Mouse (Mus musculus): Measurements from ENCODE around the gene Mrpl12. TPM values are rescaled to one million over a fixed set of nuclear protein-coding genes. Genes with fewer than 3 reads are reported as not detected.

Mrpl12 gene
- polyA plus RNA-seq, 2 experiments, result 78.4 to 127 TPM

DNA sequence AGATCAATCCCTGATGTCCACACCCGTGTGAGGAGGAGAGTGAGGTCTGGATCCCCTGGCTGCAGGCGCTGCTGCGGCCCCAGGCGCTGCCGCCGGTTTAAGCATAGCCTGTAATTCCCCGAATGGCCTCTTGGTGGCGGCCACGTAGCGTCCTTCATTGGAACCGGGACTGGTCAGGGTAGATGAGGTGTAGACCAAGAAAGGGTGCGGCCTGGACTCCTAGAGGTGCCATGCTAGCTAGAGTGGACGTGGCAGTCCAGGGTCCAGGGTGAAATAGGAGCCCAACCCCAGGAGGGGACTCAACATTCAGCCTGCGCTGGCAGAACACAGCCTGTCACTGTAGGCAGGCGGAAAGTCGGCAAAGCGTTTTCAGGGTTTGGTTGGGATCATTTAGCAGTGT is 31.2 kb downstream of the Mrpl12 start:
- TF ChIP-seq EP300 (IDR thresholded peaks at IDR 0.05; ENCODE audit: low read depth) (no peak), CTCF (IDR thresholded peaks at IDR 0.05; ENCODE audit: low read depth) (peak; percentile 99)
- no peaks in the 10 kb centered on the region for H3K27me3 ChIP-seq (ENCODE audit: control insufficient read depth, insufficient read depth, low read length)
- no peaks in the 10 kb centered on the region for H3K36me3 ChIP-seq (replicated peaks; ENCODE audit: control insufficient read depth, insufficient read depth, low read depth)
- peaks cover 8 to 24% of the 10 kb centered on the region in 2 experiments for H3K4me1 ChIP-seq (replicated peaks; ENCODE audit: control insufficient read depth in 2 of 2, insufficient read depth in 2 of 2, low read length in 1 of 2)
- ATAC-seq (ENCODE audit: insufficient read depth) (peak; percentile 34), DNase-seq (ENCODE audit: low read depth in 3 of 3, low spot score in 3 of 3) (peak; percentile 56 to 61 (median 59))
- H3K4me3 ChIP-seq (ENCODE audit: insufficient read depth in 1 of 2, low read depth in 2 of 2, low read length in 2 of 2), result no peak overlapping the region
- 22% methylated on average over 17 of the region's 17 CpGs for WGBS (ENCODE audit: insufficient replicate concordance)
- H3K9ac ChIP-seq (replicated peaks), result no peak overlapping the region
- no peak overlapping the region for H3K27ac ChIP-seq
- no peaks in the 10 kb centered on the region for H3K9me3 ChIP-seq (ENCODE audit: control insufficient read depth, low read length)
- no peak overlapping the region for H3K4me2 ChIP-seq (ENCODE audit: low read depth)

DNA sequence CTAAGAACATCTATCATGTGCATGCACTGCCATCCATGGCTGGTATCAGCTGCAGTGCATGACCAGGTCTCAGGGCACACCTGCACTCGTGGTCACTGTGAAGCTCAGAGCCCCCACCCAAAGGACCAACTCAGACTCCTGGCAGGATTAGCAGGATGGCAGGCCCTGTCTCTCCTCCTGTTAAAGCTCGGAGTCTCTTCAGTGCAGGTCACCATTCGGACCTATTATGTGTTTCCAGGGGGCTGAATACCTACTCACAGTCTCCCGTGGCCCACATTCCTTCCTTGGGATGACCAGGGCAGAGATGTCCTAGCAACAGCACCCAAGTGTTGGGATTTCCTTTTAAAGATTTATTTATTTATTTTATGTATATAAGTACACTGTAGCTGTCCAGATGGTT is 32.7 kb downstream of the Mrpl12 start:
- Histone ChIP-seq H3K9me3 (ENCODE audit: control insufficient read depth, low read length) (no peaks in the 10 kb centered on the region), H3K27ac (no peak overlapping the region), H3K4me3 (ENCODE audit: insufficient read depth in 1 of 2, low read depth in 2 of 2, low read length in 2 of 2) (no peak overlapping the region), H3K27me3 (ENCODE audit: control insufficient read depth, insufficient read depth, low read length) (no peaks in the 10 kb centered on the region), H3K36me3 (replicated peaks; ENCODE audit: control insufficient read depth, insufficient read depth, low read depth) (no peaks in the 10 kb centered on the region), H3K4me1 (replicated peaks; ENCODE audit: control insufficient read depth in 2 of 2, insufficient read depth in 2 of 2, low read length in 1 of 2) (peaks cover 12 to 28% of the 10 kb centered on the region in 2 experiments), H3K4me2 (ENCODE audit: low read depth) (no peak overlapping the region), H3K9ac (replicated peaks) (no peak overlapping the region)
- DNase-seq (ENCODE audit: low read depth in 3 of 3, low spot score in 3 of 3), result no peak
- TF ChIP-seq EP300 (IDR thresholded peaks at IDR 0.05; ENCODE audit: low read depth), result no peak
- WGBS (ENCODE audit: insufficient replicate concordance), result 56% methylated on average over 4 of the region's 4 CpGs
- no peak for ATAC-seq (ENCODE audit: insufficient read depth)

GRCm38 (mm10) chr11:120518027-120518426 is 33.6 kb downstream of the Mrpl12 start:
- H3K27ac ChIP-seq, result no peak overlapping the region
- ATAC-seq (ENCODE audit: insufficient read depth) (no peak), DNase-seq (ENCODE audit: low read depth in 3 of 3, low spot score in 3 of 3) (no peak)
- H3K36me3 ChIP-seq (replicated peaks; ENCODE audit: control insufficient read depth, insufficient read depth, low read depth), result no peaks in the 10 kb centered on the region
- H3K4me1 ChIP-seq (replicated peaks; ENCODE audit: control insufficient read depth in 2 of 2, insufficient read depth in 2 of 2, low read length in 1 of 2), result peaks cover 12 to 28% of the 10 kb centered on the region in 2 experiments
- no peak overlapping the region for H3K4me2 ChIP-seq (ENCODE audit: low read depth)
- no peak overlapping the region for H3K9ac ChIP-seq (replicated peaks)
- TF ChIP-seq CTCF (IDR thresholded peaks at IDR 0.05; ENCODE audit: low read depth), result no peak
- TF ChIP-seq EP300 (IDR thresholded peaks at IDR 0.05; ENCODE audit: low read depth), result no peak
- H3K27me3 ChIP-seq (ENCODE audit: control insufficient read depth, insufficient read depth, low read length), result no peaks in the 10 kb centered on the region
- no peak overlapping the region for H3K4me3 ChIP-seq (ENCODE audit: insufficient read depth in 1 of 2, low read depth in 2 of 2, low read length in 2 of 2)
- 34% methylated on average over 6 of the region's 6 CpGs for WGBS (ENCODE audit: insufficient replicate concordance)
- H3K9me3 ChIP-seq (ENCODE audit: control insufficient read depth, low read length), result no peaks in the 10 kb centered on the region

- Histone ChIP-seq H3K4me2 (ENCODE audit: low read depth) (no peak overlapping the region), H3K27me3 (ENCODE audit: control insufficient read depth, insufficient read depth, low read length) (no peaks in the 10 kb centered on the region), H3K9me3 (ENCODE audit: control insufficient read depth, low read length) (no peaks in the 10 kb centered on the region), H3K4me1 (replicated peaks; ENCODE audit: control insufficient read depth in 2 of 2, insufficient read depth in 2 of 2, low read length in 1 of 2) (peaks cover 12 to 28% of the 10 kb centered on the region in 2 experiments), H3K27ac (no peak overlapping the region), H3K9ac (replicated peaks) (no peak overlapping the region), H3K36me3 (replicated peaks; ENCODE audit: control insufficient read depth, insufficient read depth, low read depth) (no peaks in the 10 kb centered on the region), H3K4me3 (ENCODE audit: insufficient read depth in 1 of 2, low read depth in 2 of 2, low read length in 2 of 2) (no peak overlapping the region)
- ATAC-seq (ENCODE audit: insufficient read depth) (no peak), DNase-seq (ENCODE audit: low read depth in 3 of 3, low spot score in 3 of 3) (peak in 1 of 3 experiments; percentile 53)
- WGBS (ENCODE audit: insufficient replicate concordance), result 46% methylated on average over 6 of the region's 6 CpGs
- no peak for TF ChIP-seq EP300 (IDR thresholded peaks at IDR 0.05; ENCODE audit: low read depth)
- no peak for TF ChIP-seq CTCF (IDR thresholded peaks at IDR 0.05; ENCODE audit: low read depth)
Observed at GRCm38 (mm10) chr11:120518558-120518957, 34.1 kb downstream of the Mrpl12 start.

DNA sequence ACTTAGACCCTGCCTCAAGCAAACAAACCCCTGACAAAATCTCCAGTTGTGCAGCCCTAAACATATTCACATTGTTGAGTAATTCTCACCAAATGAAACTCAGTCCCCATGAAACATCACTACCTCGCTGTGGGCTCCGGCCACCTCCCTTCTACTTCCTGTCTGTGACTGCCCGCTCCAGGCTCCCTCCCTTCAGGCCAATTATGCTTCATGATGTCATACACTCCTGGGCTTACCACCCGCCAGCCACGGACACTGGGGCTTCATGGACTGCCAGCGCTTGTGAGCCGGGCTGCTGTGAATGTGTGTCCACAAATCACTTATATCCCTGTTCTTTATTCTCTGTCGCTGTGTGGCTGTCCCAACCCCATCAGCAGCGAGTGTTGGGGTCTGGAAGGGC is 35.3 kb downstream of the Mrpl12 start:
- Histone ChIP-seq H3K4me3 (ENCODE audit: insufficient read depth in 1 of 2, low read depth in 2 of 2, low read length in 2 of 2) (no peak overlapping the region), H3K4me1 (replicated peaks; ENCODE audit: control insufficient read depth in 2 of 2, insufficient read depth in 2 of 2, low read length in 1 of 2) (peaks cover 12 to 28% of the 10 kb centered on the region in 2 experiments), H3K4me2 (ENCODE audit: low read depth) (no peak overlapping the region), H3K9me3 (ENCODE audit: control insufficient read depth, low read length) (no peaks in the 10 kb centered on the region), H3K36me3 (replicated peaks; ENCODE audit: control insufficient read depth, insufficient read depth, low read depth) (no peaks in the 10 kb centered on the region), H3K9ac (replicated peaks) (no peak overlapping the region), H3K27me3 (ENCODE audit: control insufficient read depth, insufficient read depth, low read length) (no peaks in the 10 kb centered on the region), H3K27ac (no peak overlapping the region)
- ATAC-seq (ENCODE audit: insufficient read depth) (no peak), DNase-seq (ENCODE audit: low read depth in 3 of 3, low spot score in 3 of 3) (no peak)
- 31% methylated on average over 9 of the region's 9 CpGs for WGBS (ENCODE audit: insufficient replicate concordance)
- TF ChIP-seq CTCF (IDR thresholded peaks at IDR 0.05; ENCODE audit: low read depth) (no peak), EP300 (IDR thresholded peaks at IDR 0.05; ENCODE audit: low read depth) (no peak)
